Comparison of ENCODE assay signal across 9 mouse cellular contexts in genomic region chr2:150666723-150667064, GRCm38 (mm10). TPM values are rescaled to one million over a fixed set of nuclear protein-coding genes. Genes with fewer than 3 reads are reported as not detected.
A peak's percentile ranks its signal among the peaks of the same experiment; 100 is the strongest.
DNase-seq lines count a peak whose midpoint lies in the region; ATAC-seq and TF ChIP-seq lines count a peak whose summit lies in the region.
"Had no signal": no experiment of that assay in that cellular context is flagged by ENCODE, and none has a peak within 500 bp of the region (broad histone marks: within the 10 kb centered on the region; RNA-seq: fewer than 3 reads in every experiment).

No protein-coding gene starts in this region.

- H3K9me3 ChIP-seq in embryonic facial prominence, embryonic 14.5 days (ENCODE audit: control insufficient read depth, low read length) = no peaks in the 10 kb centered on the region
- no peaks in the 10 kb centered on the region for H3K9me3 ChIP-seq in intestine, embryonic 15.5 days
- no peaks in the 10 kb centered on the region for H3K9me3 ChIP-seq in neural tube, embryonic 14.5 days (ENCODE audit: control insufficient read depth, low read length)

- no peak overlapping the region for H3K27ac ChIP-seq in embryonic facial prominence, embryonic 14.5 days (replicated peaks; ENCODE audit: low read depth, low read length)
- 0 out of 2 replicates have a peak overlapping the region, but pooled peaks have one; percentile 6 for H3K27ac ChIP-seq in intestine, embryonic 15.5 days
- H3K27ac ChIP-seq in neural tube, embryonic 14.5 days (ENCODE audit: low read depth, low read length) = peak overlapping the region; percentile 45; the same call in 1 of the 2 replicates

- H3K4me1 ChIP-seq in lung, adult 2 months (ENCODE audit: control insufficient read depth, insufficient read depth, low read length) = peaks cover 14% of the 10 kb centered on the region
- peaks cover 7% of the 10 kb centered on the region; the same call in 1 of the 2 replicates for H3K4me1 ChIP-seq in embryonic facial prominence, embryonic 14.5 days (ENCODE audit: control insufficient read depth, insufficient read depth, low read length)
- peaks cover 14% of the 10 kb centered on the region for H3K4me1 ChIP-seq in intestine, embryonic 15.5 days (replicated peaks)
- H3K4me1 ChIP-seq in neural tube, embryonic 14.5 days (ENCODE audit: control insufficient read depth, insufficient read depth, low read length) = peaks cover 5% of the 10 kb centered on the region; the same call in 1 of the 2 replicates

- DNase-seq in lung, adult 2 months = no peak
- DNase-seq in lung, postnatal 14 days = no peak
- no peak for DNase-seq in embryonic facial prominence, embryonic 14.5 days (ENCODE audit: low spot score)
- DNase-seq in yolk sac, embryonic 10.5 days (ENCODE audit: low spot score) = no peak
- DNase-seq in adrenal gland, postnatal 10 days = no peak
- no peak for DNase-seq in left cerebral cortex, adult 9 months (ENCODE audit: low spot score in 2 of 2)

- no peak for TF ChIP-seq POLR2A in lung, adult 2 months (IDR thresholded peaks at IDR 0.05; ENCODE audit: borderline replicate concordance, extremely low read depth, low read depth, low read length)

- H3K4me2 ChIP-seq in embryonic facial prominence, embryonic 14.5 days (ENCODE audit: low read depth, low read length) = peak overlapping the region; percentile 94
- peak overlapping the region; percentile 94 for H3K4me2 ChIP-seq in intestine, embryonic 15.5 days (replicated peaks)
- peak overlapping the region; percentile 79 for H3K4me2 ChIP-seq in neural tube, embryonic 14.5 days (ENCODE audit: low read depth, low read length)

- no peak overlapping the region for H3K9ac ChIP-seq in embryonic facial prominence, embryonic 14.5 days (ENCODE audit: low read depth, low read length)
- H3K9ac ChIP-seq in intestine, embryonic 15.5 days = no peak overlapping the region
- H3K9ac ChIP-seq in neural tube, embryonic 14.5 days (replicated peaks; ENCODE audit: low read depth, low read length) = peak overlapping the region; percentile 64

- TF ChIP-seq CTCF in lung, adult 2 months (IDR thresholded peaks at IDR 0.05; ENCODE audit: insufficient read depth, low read length) = no peak

- peaks cover 13% of the 10 kb centered on the region; the same call in 1 of the 2 replicates for H3K27me3 ChIP-seq in embryonic facial prominence, embryonic 14.5 days (replicated peaks; ENCODE audit: control insufficient read depth, insufficient read depth, low read length)
- H3K27me3 ChIP-seq in intestine, embryonic 15.5 days (replicated peaks) = no peaks in the 10 kb centered on the region
- no peaks in the 10 kb centered on the region; the same call in 1 of the 2 replicates for H3K27me3 ChIP-seq in neural tube, embryonic 14.5 days (ENCODE audit: control insufficient read depth, insufficient read depth, low read length)

- WGBS in lung, adult 2 months = 32% methylated on average over 7 of the region's 7 CpGs
- WGBS in embryonic facial prominence, embryonic 14.5 days = 47% methylated on average over 7 of the region's 7 CpGs
- 52% methylated on average over 7 of the region's 7 CpGs for WGBS in intestine, embryonic 15.5 days
- WGBS in neural tube, embryonic 14.5 days = 50% methylated on average over 7 of the region's 7 CpGs

- ATAC-seq in embryonic facial prominence, embryonic 14.5 days (ENCODE audit: low read depth) = no peak
- ATAC-seq in intestine, embryonic 15.5 days = no peak
- no peak for ATAC-seq in neural tube, embryonic 14.5 days (ENCODE audit: low read depth)

- H3K36me3 ChIP-seq in embryonic facial prominence, embryonic 14.5 days (ENCODE audit: control insufficient read depth, insufficient read depth, low read length) = no peaks in the 10 kb centered on the region
- no peaks in the 10 kb centered on the region for H3K36me3 ChIP-seq in intestine, embryonic 15.5 days
- no peaks in the 10 kb centered on the region for H3K36me3 ChIP-seq in neural tube, embryonic 14.5 days (ENCODE audit: control insufficient read depth, insufficient read depth, low read length)

- peak overlapping the region; percentile 62 for H3K4me3 ChIP-seq in lung, adult 2 months (replicated peaks; ENCODE audit: extremely low read depth, low read depth, low read length)
- H3K4me3 ChIP-seq in embryonic facial prominence, embryonic 14.5 days (ENCODE audit: low read depth, low read length) = peak overlapping the region; percentile 69
- peak overlapping the region; percentile 76 for H3K4me3 ChIP-seq in intestine, embryonic 15.5 days (replicated peaks)
- peak overlapping the region; percentile 57 for H3K4me3 ChIP-seq in neural tube, embryonic 14.5 days (ENCODE audit: low read depth, low read length)

RNA-seq across cellular contexts. Expression of gene Acss1, which starts 1.6 kb away (rescaled TPM):
- polyA plus RNA-seq in lung, adult 2 months (2012; rRNA removed) = 74.7 and 93.3 TPM in 2 replicates
- polyA plus RNA-seq in embryonic facial prominence, embryonic 14.5 days (2014; fragmentation: Nextera tagmentation; extraction: Ambion mirVana) = 5.3 and 7.8 TPM in 2 replicates
- 20.4 and 24.6 TPM in 2 replicates for polyA plus RNA-seq in intestine, embryonic 15.5 days (2015; fragmentation: Nextera tagmentation; extraction: Ambion mirVana)
- polyA plus RNA-seq in neural tube, embryonic 14.5 days (2014; fragmentation: Nextera tagmentation; extraction: Ambion mirVana) = 13.0 and 15.4 TPM in 2 replicates
- 10 to 100 TPM; 64.7 to 68.9 TPM for total RNA-seq in adrenal gland, postnatal 10 days (2021)

RNA-seq across cellular contexts. Expression of gene Vsx1, which starts 22.5 kb away (rescaled TPM):
- not detected in 2 replicates for polyA plus RNA-seq in lung, adult 2 months (2012; rRNA removed)
- not detected in 2 replicates for polyA plus RNA-seq in embryonic facial prominence, embryonic 14.5 days (2014; fragmentation: Nextera tagmentation; extraction: Ambion mirVana)
- polyA plus RNA-seq in intestine, embryonic 15.5 days (2015; fragmentation: Nextera tagmentation; extraction: Ambion mirVana) = not detected in 2 replicates
- 0.06 and 0.07 TPM in 2 replicates for polyA plus RNA-seq in neural tube, embryonic 14.5 days (2014; fragmentation: Nextera tagmentation; extraction: Ambion mirVana)
- total RNA-seq in adrenal gland, postnatal 10 days (2021) = not detected
- polyA plus RNA-seq: gonadal fat pad, adult 2 months had no signal

RNA-seq across cellular contexts. Expression of gene Apmap, which starts 58.3 kb away (rescaled TPM):
- polyA plus RNA-seq in lung, adult 2 months (2012; rRNA removed) = 115 and 126 TPM in 2 replicates
- polyA plus RNA-seq in embryonic facial prominence, embryonic 14.5 days (2014; fragmentation: Nextera tagmentation; extraction: Ambion mirVana) = 36.8 and 37.1 TPM in 2 replicates
- 36.3 and 38.7 TPM in 2 replicates for polyA plus RNA-seq in intestine, embryonic 15.5 days (2015; fragmentation: Nextera tagmentation; extraction: Ambion mirVana)
- polyA plus RNA-seq in neural tube, embryonic 14.5 days (2014; fragmentation: Nextera tagmentation; extraction: Ambion mirVana) = 48.3 and 48.4 TPM in 2 replicates
- total RNA-seq in adrenal gland, postnatal 10 days (2021) = 100 to 1,000 TPM; 145 to 167 TPM
